Mouse (Mus musculus) subcutaneous adipose tissue, adult 2 months (tissue): ENCODE data around the gene Napb. TPM values are rescaled to one million over a fixed set of nuclear protein-coding genes. Genes with fewer than 3 reads are reported as not detected.

ENCODE experiments used
- polyA plus RNA-seq: library from polyadenylated mRNA; depleted of rRNA; stranded (reverse); fragments of >200 nt; gene quantifications from 2 replicates; pipeline ENCODE4 v1.2.3, GENCODE M21; 2012; ENCODE audit warnings: low replicate concordance; rRNA removed

Gene Napb
- 1.2 and 1.7 TPM in 2 replicates for polyA plus RNA-seq

DNA sequence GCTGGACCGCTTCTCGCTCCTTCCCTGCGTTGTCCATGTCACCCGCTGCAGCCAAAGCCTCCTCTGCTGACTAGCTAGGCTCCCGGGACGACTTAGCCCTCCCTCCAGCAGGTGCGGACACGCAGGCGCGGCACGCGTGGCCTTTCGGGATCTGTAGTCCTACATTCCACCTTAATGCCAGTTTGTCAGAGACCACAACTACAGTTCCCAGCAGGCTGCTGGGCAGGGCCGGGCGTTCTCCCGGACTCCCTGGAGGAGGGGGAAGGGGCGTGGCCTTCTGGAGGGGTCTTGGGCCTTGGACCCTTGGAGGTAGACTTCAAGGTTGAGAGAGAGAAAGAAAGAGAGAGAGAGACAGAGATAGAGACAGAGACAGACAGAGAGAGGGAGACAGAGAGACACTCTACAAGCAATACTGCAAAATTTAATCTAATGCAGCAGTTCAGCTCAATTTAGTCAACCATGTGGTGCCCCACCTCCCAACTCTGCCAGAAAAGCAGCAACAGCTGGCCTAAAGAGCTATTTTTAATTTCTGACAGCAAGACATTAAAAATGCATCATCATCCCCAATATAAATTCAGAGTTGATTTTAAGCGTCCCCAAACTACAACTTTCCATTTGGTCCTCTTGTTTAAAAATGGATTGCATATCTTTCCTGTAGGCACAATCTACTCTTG is at the start of gene Napb:
TSS of gene Napb (minus strand) at position 141 of the 674 bp plus-strand sequence.

GRCm38 (mm10) chr2:148781709-148782108 is 49.4 kb upstream of the Napb start, which contains the start of gene 8030411F24Rik:
Gene 8030411F24Rik (plus strand): TSS chr2:148782009.

DNA sequence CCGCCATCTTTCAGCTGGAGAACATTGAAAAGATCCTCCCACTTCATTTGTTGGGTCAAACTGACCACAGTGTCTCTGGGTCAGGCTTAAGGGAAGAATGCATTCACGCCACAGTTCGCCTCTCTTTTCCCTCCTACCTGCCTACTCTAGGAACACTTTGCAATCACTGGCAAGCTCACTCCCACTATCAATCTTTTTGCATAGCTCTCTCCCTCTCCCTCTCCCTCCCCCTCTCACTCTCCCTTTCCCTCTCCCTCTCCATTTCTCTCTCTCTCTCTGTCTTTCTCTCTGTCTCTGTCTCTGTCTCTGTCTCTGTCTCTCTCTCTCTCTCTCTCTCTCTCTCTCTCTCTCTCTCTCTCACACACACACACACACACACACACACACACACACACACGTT is 39.1 kb upstream of the Napb start, which contains the start of gene Cst11:
TSS of gene Cst11 (minus strand) at position 101 of the 400 bp plus-strand sequence.

GRCm38 (mm10) chr2:148750058-148750457 is 17.8 kb upstream of the Napb start, which contains the start of gene Cstl1:
Gene Cstl1 (plus strand): TSS chr2:148750358.

GRCm38 (mm10) chr2:148680775-148681291 is 51.4 kb downstream of the Napb start, which contains the start of gene Gzf1:
Gene Gzf1 (plus strand): TSS chr2:148681023.

DNA sequence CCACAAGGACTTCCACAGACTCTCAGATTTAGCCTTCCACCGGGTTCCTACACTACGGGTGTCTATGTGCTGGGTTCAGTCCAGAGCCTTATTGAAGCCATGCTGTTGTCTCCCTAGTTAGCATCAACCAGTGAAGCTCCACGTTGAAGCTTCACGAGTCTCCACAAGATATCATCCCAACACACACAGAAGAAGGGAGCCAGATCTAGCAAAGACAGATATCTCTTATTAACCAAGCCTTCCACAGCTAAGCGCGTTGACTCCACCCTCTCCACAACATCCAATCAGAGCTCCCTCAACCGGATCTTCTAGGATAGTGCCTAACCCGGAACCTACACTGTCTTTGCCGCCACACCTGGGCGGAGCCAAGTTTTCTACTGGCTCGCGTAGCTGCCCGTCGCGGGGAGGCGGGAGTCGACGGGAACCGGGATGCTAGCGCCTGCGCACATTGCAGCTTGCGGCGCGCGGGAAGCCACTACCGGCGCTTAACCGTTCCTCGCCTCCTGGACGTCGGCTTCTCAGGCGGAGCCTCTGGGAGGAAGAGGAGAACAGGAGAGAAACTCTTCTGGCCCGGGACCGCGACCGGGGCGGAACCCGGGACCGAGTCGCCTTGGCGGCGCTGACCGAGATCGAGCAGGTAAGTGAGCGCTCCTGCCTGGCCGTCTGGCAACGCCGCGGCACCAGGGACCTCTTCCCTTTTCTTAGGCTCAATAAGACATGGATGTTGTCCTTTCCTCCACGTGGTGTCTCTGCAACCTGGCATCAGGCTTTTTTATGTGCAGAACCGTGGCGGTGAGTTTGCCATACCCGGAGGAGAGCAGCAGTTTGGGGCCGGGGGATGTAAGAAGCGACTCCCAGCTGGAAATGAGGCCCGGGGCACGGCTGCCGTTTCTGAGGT is 59.8 kb downstream of the Napb start, which contains the start of gene Nxt1:
TSS of gene Nxt1 (plus strand) at position 403 of the 898 bp plus-strand sequence.

Other genes with a start within 250 kb of the Napb start
- gene Nxt1, start 59.9 kb downstream of the Napb start, polyA plus RNA-seq, result 18.0 and 34.5 TPM in 2 replicates
- 13.8 and 15.9 TPM in 2 replicates for gene Gzf1, start 51.4 kb downstream of the Napb start, polyA plus RNA-seq
- not detected in 2 replicates for gene Cstl1, start 17.9 kb upstream of the Napb start, polyA plus RNA-seq
- gene Cst11, start 39.0 kb upstream of the Napb start, polyA plus RNA-seq, result 1.1 TPM in 1 of 2 replicates, not detected in the other
- not detected in 2 replicates for gene 8030411F24Rik, start 49.5 kb upstream of the Napb start, polyA plus RNA-seq
- 0.39 TPM in 1 of 2 replicates, not detected in the other for gene Cst12, start 56.9 kb upstream of the Napb start, polyA plus RNA-seq
- 0.76 TPM in 1 of 2 replicates, not detected in the other for gene Cst8, start 66.3 kb upstream of the Napb start, polyA plus RNA-seq
- gene Cst13, start 87.6 kb upstream of the Napb start, polyA plus RNA-seq, result not detected in 2 replicates
- gene Cst9, start 102.7 kb upstream of the Napb start, polyA plus RNA-seq, result not detected in 2 replicates
- 2.5 and 2.6 TPM in 2 replicates for gene 9230104L09Rik, start 132.6 kb upstream of the Napb start, polyA plus RNA-seq
- 1,165 and 1,988 TPM in 2 replicates for gene Cst3, start 143.2 kb upstream of the Napb start, polyA plus RNA-seq